Mouse (Mus musculus) myocyte (in vitro differentiated cells): ENCODE measurements at regions not wholly inside any gene's neighbourhood (a gene's known extent, or its start where the extent isn't known, plus 50 kb on each side); places are given as distances from the start of the nearest gene placed in this dataset.

Source experiments
- H3K27me3 ChIP-seq: one replicate; pipeline ENCODE4 v1.6.1; 2011; ENCODE audit not compliant: control insufficient read depth, insufficient read depth, insufficient read length
- H3K36me3 ChIP-seq: one replicate; pipeline ENCODE4 v1.6.1; 2011; ENCODE audit not compliant: control insufficient read depth, insufficient read depth
- H3K4me2 ChIP-seq: one replicate; pipeline ENCODE4 v1.6.1; 2011; ENCODE audit warnings: low read depth, control low read depth
- H3K4me3 ChIP-seq: one replicate; pipeline ENCODE4 v1.5.1; 2011; ENCODE audit warnings: mild to moderate bottlenecking, control low read depth, moderate library complexity
- H3K79me2 ChIP-seq: one replicate; pipeline ENCODE4 v1.6.1; 2011; ENCODE audit not compliant: control insufficient read depth, insufficient read depth
- H3ac ChIP-seq: one replicate; pipeline ENCODE4 v1.6.1; 2011; ENCODE audit not compliant: control insufficient read depth, insufficient read length
- CEBPB ChIP-seq: IDR thresholded peaks from 2 replicates; pipeline ENCODE4 v1.6.1; 2011; ENCODE audit warnings: mild to moderate bottlenecking, moderate library complexity; ENCODE audit not compliant: poor library complexity, insufficient read depth, severe bottlenecking
- E2F4 ChIP-seq: IDR thresholded peaks from one replicate; pipeline ENCODE4 v1.6.1; 2011; ENCODE audit warnings: mild to moderate bottlenecking, control low read depth, moderate library complexity; ENCODE audit not compliant: insufficient read depth
- MAX ChIP-seq: IDR thresholded peaks from one replicate; pipeline ENCODE4 v1.6.1; 2011; ENCODE audit warnings: low read depth, mild to moderate bottlenecking, control low read depth
- MYOD1 ChIP-seq, 3 experiments: IDR thresholded peaks; one replicate each; pipeline ENCODE4 v1.6.1; 2011; ENCODE audit warnings: control low read depth in 2 of 3, low read depth in 2 of 3, mild to moderate bottlenecking in 2 of 3, moderate library complexity in 1 of 3; ENCODE audit not compliant: insufficient read length in 2 of 3, control insufficient read depth in 1 of 3
- MYOG ChIP-seq, 3 experiments: IDR thresholded peaks; one replicate each; pipeline ENCODE4 v1.6.1; 2011; ENCODE audit warnings: control low read depth in 2 of 3, low read depth in 2 of 3, mild to moderate bottlenecking in 2 of 3; ENCODE audit not compliant: insufficient read length in 2 of 3, control insufficient read depth in 1 of 3, insufficient read depth in 1 of 3
- POLR2A ChIP-seq: IDR thresholded peaks from one replicate; pipeline ENCODE4 v1.6.1; 2011; ENCODE audit warnings: low read depth, mild to moderate bottlenecking, control low read depth, moderate library complexity; ENCODE audit not compliant: insufficient read length
- POLR2AphosphoS2 ChIP-seq: IDR thresholded peaks from one replicate; pipeline ENCODE4 v1.6.1; 2011; ENCODE audit warnings: low read depth, control low read depth; ENCODE audit not compliant: insufficient read length
- REST ChIP-seq: IDR thresholded peaks from one replicate; pipeline ENCODE4 v1.6.1; 2011; ENCODE audit warnings: mild to moderate bottlenecking, control low read depth, moderate library complexity; ENCODE audit not compliant: insufficient read depth, insufficient read length
- SRF ChIP-seq: IDR thresholded peaks from one replicate; pipeline ENCODE4 v1.6.1; 2011; ENCODE audit warnings: low read depth; ENCODE audit not compliant: control insufficient read depth, insufficient read length
- TCF12 ChIP-seq: IDR thresholded peaks from one replicate; pipeline ENCODE4 v1.6.1; 2011; ENCODE audit warnings: mild to moderate bottlenecking, control low read depth; ENCODE audit not compliant: poor library complexity, insufficient read depth, severe bottlenecking
- TCF3 ChIP-seq: IDR thresholded peaks from one replicate; pipeline ENCODE4 v1.6.1; 2011; ENCODE audit warnings: low read depth, control low read depth; ENCODE audit not compliant: insufficient read length
- USF1 ChIP-seq: IDR thresholded peaks from one replicate; pipeline ENCODE4 v1.6.1; 2011; ENCODE audit warnings: low read depth, mild to moderate bottlenecking, control low read depth, moderate library complexity

DNA sequence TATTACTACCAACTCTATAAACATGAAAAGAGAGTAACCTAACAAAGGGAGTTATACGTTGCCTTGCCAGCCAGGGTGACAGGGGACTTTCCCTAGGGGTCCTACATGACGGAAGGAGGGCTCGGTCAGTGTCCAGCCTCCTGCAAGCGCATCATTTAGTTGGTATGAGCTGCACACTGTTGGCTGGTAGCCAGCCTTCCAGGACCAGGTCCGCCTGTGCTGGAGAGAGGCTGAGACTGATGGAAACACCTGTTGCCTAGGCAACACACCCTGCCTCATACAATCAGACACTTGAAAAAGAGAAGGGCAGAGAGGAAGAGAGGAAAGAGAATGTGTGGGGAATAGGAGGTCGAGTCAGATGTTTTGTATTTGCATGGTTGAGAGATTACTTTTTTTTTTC lies 93.3 kb upstream of the Rybp start:
- no peaks in the 10 kb centered on the region for H3K27me3 ChIP-seq
- no peaks in the 10 kb centered on the region for H3K79me2 ChIP-seq
- H3K4me3 ChIP-seq = no peak overlapping the region
- TF ChIP-seq TCF12 = no peak
- TF ChIP-seq CEBPB = no peak
- TF ChIP-seq MAX = no peak
- no peak for TF ChIP-seq MYOD1 (IDR thresholded peaks at IDR 0.05; ENCODE audit: control insufficient read depth in 1 of 3, insufficient read length in 2 of 3, low read depth in 2 of 3)
- no peak for TF ChIP-seq REST
- no peak for TF ChIP-seq POLR2AphosphoS2
- TF ChIP-seq POLR2A = no peak
- no peak overlapping the region for H3K4me2 ChIP-seq
- no peaks in the 10 kb centered on the region for H3K36me3 ChIP-seq
- H3ac ChIP-seq = no peak overlapping the region

GRCm38 (mm10) chr6:100379792-100380191 lies 92.5 kb upstream of the Rybp start:
- Histone ChIP-seq H3K4me2 (no peak overlapping the region), H3ac (no peak overlapping the region), H3K36me3 (no peaks in the 10 kb centered on the region), H3K79me2 (no peaks in the 10 kb centered on the region), H3K27me3 (no peaks in the 10 kb centered on the region), H3K4me3 (no peak overlapping the region)
- TF ChIP-seq MYOG (IDR thresholded peaks at IDR 0.05; ENCODE audit: control insufficient read depth in 1 of 3, insufficient read depth in 1 of 3, insufficient read length in 2 of 3, low read depth in 2 of 3) = no peak
- TF ChIP-seq MYOD1 (IDR thresholded peaks at IDR 0.05; ENCODE audit: control insufficient read depth in 1 of 3, insufficient read length in 2 of 3, low read depth in 2 of 3) = no peak
- no peak for TF ChIP-seq TCF3
- no peak for TF ChIP-seq CEBPB
- TF ChIP-seq USF1 = no peak
- TF ChIP-seq TCF12 = no peak
- TF ChIP-seq E2F4 = no peak

DNA sequence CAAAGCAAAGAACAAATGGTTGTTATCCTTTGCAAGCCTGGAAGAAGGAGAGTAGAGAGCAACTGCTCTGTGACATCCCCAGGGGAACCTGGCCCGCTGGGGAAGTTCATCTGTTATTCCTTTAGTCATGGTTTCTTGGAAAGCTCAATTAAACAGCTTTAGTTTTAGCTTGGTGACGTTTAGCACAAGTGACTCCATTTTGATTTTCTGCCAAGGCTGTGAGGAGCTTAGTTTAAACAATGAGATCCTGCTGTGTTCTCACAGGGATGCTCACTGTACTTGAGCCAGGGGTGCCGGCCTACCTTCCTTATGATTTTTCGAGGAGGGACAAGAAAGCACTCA lies 91.2 kb upstream of the Rybp start:
- Histone ChIP-seq H3K4me3 (no peak overlapping the region), H3K36me3 (no peaks in the 10 kb centered on the region), H3K27me3 (no peaks in the 10 kb centered on the region), H3K79me2 (no peaks in the 10 kb centered on the region), H3K4me2 (no peak overlapping the region), H3ac (no peak overlapping the region)
- TF ChIP-seq CEBPB (no peak), TCF12 (no peak), MYOD1 (IDR thresholded peaks at IDR 0.05; ENCODE audit: control insufficient read depth in 1 of 3, insufficient read length in 2 of 3, low read depth in 2 of 3) (no peak), REST (no peak), POLR2AphosphoS2 (no peak), MYOG (IDR thresholded peaks at IDR 0.05; ENCODE audit: control insufficient read depth in 1 of 3, insufficient read depth in 1 of 3, insufficient read length in 2 of 3, low read depth in 2 of 3) (no peak), E2F4 (no peak), SRF (no peak), TCF3 (no peak), POLR2A (no peak), MAX (no peak), USF1 (no peak)

GRCm38 (mm10) chr6:100377828-100378532 lies 90.7 kb upstream of the Rybp start:
- Histone ChIP-seq H3ac (no peak overlapping the region), H3K4me2 (no peak overlapping the region), H3K4me3 (no peak overlapping the region), H3K36me3 (no peaks in the 10 kb centered on the region), H3K27me3 (no peaks in the 10 kb centered on the region), H3K79me2 (no peaks in the 10 kb centered on the region)
- TF ChIP-seq MYOD1 (IDR thresholded peaks at IDR 0.05; ENCODE audit: control insufficient read depth in 1 of 3, insufficient read length in 2 of 3, low read depth in 2 of 3) (no peak), REST (no peak), SRF (no peak), USF1 (no peak), TCF12 (no peak), TCF3 (no peak)

GRCm38 (mm10) chr6:100376656-100377055 lies 89.4 kb upstream of the Rybp start:
- no peaks in the 10 kb centered on the region for H3K79me2 ChIP-seq
- H3K4me3 ChIP-seq = no peak overlapping the region
- no peak overlapping the region for H3K4me2 ChIP-seq
- H3K36me3 ChIP-seq = no peaks in the 10 kb centered on the region
- peaks cover 5% of the 10 kb centered on the region for H3K27me3 ChIP-seq
- no peak overlapping the region for H3ac ChIP-seq
- TF ChIP-seq TCF12 = no peak
